Mouse (Mus musculus) hindbrain, postnatal 0 days (tissue): Measurements from ENCODE around the gene Gm10322. TPM values are rescaled to one million over a fixed set of nuclear protein-coding genes. Genes with fewer than 3 reads are reported as not detected.

Source experiments
- ATAC-seq: fragments of 200-750 bp; cut with Nextera tagmentation; 2 replicates; pipeline ENCODE4 v1.8.0; 2017; ENCODE audit warnings: mild to moderate bottlenecking, moderate TSS enrichment, moderate library complexity
- DNase-seq: peaks from one replicate; pipeline ENCODE4 v3.0.0-alpha.2; 2015; ENCODE audit warnings: low spot score
- H3K27ac ChIP-seq: fragments of 300-500 bp; sonication (generic); 2 replicates; pipeline ENCODE4 v1.5.1; 2014; ENCODE audit warnings: mild to moderate bottlenecking
- H3K27me3 ChIP-seq: fragments of 300-500 bp; sonication (generic); 2 replicates; pipeline ENCODE4 v1.6.1; 2014; ENCODE audit warnings: low read length, mixed read lengths; ENCODE audit not compliant: insufficient read depth
- H3K36me3 ChIP-seq: fragments of 300-500 bp; sonication (generic); 2 replicates; pipeline ENCODE4 v1.6.1; 2014; ENCODE audit warnings: low read length, mixed read lengths; ENCODE audit not compliant: insufficient read depth
- H3K4me1 ChIP-seq: fragments of 300-500 bp; sonication (generic); 2 replicates; pipeline ENCODE4 v1.6.1; 2014; ENCODE audit warnings: antibody characterized with exemption, low read length, mixed read lengths; ENCODE audit not compliant: insufficient read depth
- H3K4me2 ChIP-seq: fragments of 300-500 bp; sonication (generic); 2 replicates; pipeline ENCODE4 v1.6.1; 2014; ENCODE audit warnings: low read depth, mild to moderate bottlenecking, low read length, moderate library complexity, mixed read lengths
- H3K4me3 ChIP-seq: fragments of 300-500 bp; sonication (generic); 2 replicates; pipeline ENCODE4 v1.5.1; 2014; ENCODE audit warnings: low read length
- H3K9ac ChIP-seq: fragments of 300-500 bp; sonication (generic); replicated peaks from 2 replicates; pipeline ENCODE4 v1.6.1; 2014; ENCODE audit warnings: mild to moderate bottlenecking, low read length, moderate library complexity, mixed read lengths
- H3K9me3 ChIP-seq: fragments of 300-500 bp; sonication (generic); 2 replicates; pipeline ENCODE4 v1.6.1; 2016; ENCODE audit warnings: low read length, mixed read lengths
- CTCF ChIP-seq: IDR thresholded peaks from 2 replicates; pipeline ENCODE4 v1.5.1; 2016; ENCODE audit warnings: antibody characterized with exemption, control low read depth, low read depth
- WGBS: fragments of 180-500 bp; shearing (Covaris S2); extraction: QIAGEN DNeasy Blood & Tissue Kit; methylation state at CpG from one replicate; pipeline ENCODE4 v1.1.7; 2014; 5-methylcytosine and 5-hydroxymethylcytosine counted together
- polyA plus RNA-seq: library from polyadenylated mRNA; unstranded; fragments of >200 nt; fragmentation: Nextera tagmentation; extraction: Ambion mirVana; gene quantifications from 2 replicates; pipeline ENCODE4 v1.2.1, GENCODE M21; 2015
- total RNA-seq: library from RNA; depleted of rRNA; stranded (reverse); fragments of >200 nt; gene quantifications from 2 replicates; pipeline ENCODE4 v1.2.3, GENCODE M21; 2014; rRNA removed

Gene Gm10322
- total and polyA plus RNA-seq, 2 experiments from 2014 or later: not detected

- no peaks in the 10 kb centered on the region for H3K9me3 ChIP-seq
- no peak overlapping the region for H3K9ac ChIP-seq
- no peak overlapping the region for H3K4me3 ChIP-seq
- no peak for DNase-seq
- no peaks in the 10 kb centered on the region for H3K4me1 ChIP-seq
- WGBS: 84% methylated on average over 4 of the region's 4 CpGs
- ATAC-seq: no peak
- no peak for TF ChIP-seq CTCF
- no peaks in the 10 kb centered on the region for H3K27me3 ChIP-seq
- no peak overlapping the region for H3K27ac ChIP-seq
- H3K4me2 ChIP-seq: no peak overlapping the region
- no peaks in the 10 kb centered on the region for H3K36me3 ChIP-seq
Observed at GRCm38 (mm10) chr10:59645153-59645552, 29.3 kb downstream of the Gm10322 start.

- no peak overlapping the region for H3K27ac ChIP-seq
- no peak for DNase-seq
- H3K36me3 ChIP-seq: no peaks in the 10 kb centered on the region
- H3K4me1 ChIP-seq: no peaks in the 10 kb centered on the region
- H3K9me3 ChIP-seq: no peaks in the 10 kb centered on the region
- H3K27me3 ChIP-seq: no peaks in the 10 kb centered on the region
- no peak overlapping the region for H3K4me2 ChIP-seq
- no peak overlapping the region for H3K9ac ChIP-seq
- TF ChIP-seq CTCF: no peak
- WGBS: 86% methylated on average over 5 of the region's 5 CpGs
- no peak for ATAC-seq
- no peak overlapping the region for H3K4me3 ChIP-seq
Observed at GRCm38 (mm10) chr10:59646821-59647378, 31.0 kb downstream of the Gm10322 start.

- Histone ChIP-seq H3K36me3 (no peaks in the 10 kb centered on the region), H3K9ac (no peak overlapping the region), H3K4me1 (no peaks in the 10 kb centered on the region), H3K27ac (no peak overlapping the region), H3K4me2 (no peak overlapping the region), H3K4me3 (no peak overlapping the region), H3K9me3 (0 out of 2 replicates have a peak, but pooled peaks cover 4% of the 10 kb centered on the region), H3K27me3 (no peaks in the 10 kb centered on the region)
- ATAC-seq: no peak
- 83% methylated on average over 13 of the region's 13 CpGs for whole genome bisulfite sequencing
- DNase-seq: no peak
- TF ChIP-seq CTCF: no peak
Observed at GRCm38 (mm10) chr10:59656799-59657198, 40.9 kb downstream of the Gm10322 start.

GRCm38 (mm10) chr10:59664765-59665164, 48.9 kb downstream of the Gm10322 start:
- no peaks in the 10 kb centered on the region for H3K36me3 ChIP-seq
- no peak overlapping the region for H3K4me3 ChIP-seq
- no peak for DNase-seq
- no peak overlapping the region for H3K4me2 ChIP-seq
- H3K27ac ChIP-seq: no peak overlapping the region
- no peak overlapping the region for H3K9ac ChIP-seq
- H3K27me3 ChIP-seq: no peaks in the 10 kb centered on the region
- no peaks in the 10 kb centered on the region for H3K4me1 ChIP-seq
- no peak for TF ChIP-seq CTCF
- no peak for ATAC-seq
- WGBS: 62% methylated on average over 2 of the region's 2 CpGs
- H3K9me3 ChIP-seq: 0 out of 2 replicates have a peak, but pooled peaks cover 4% of the 10 kb centered on the region

- ATAC-seq (no peak), DNase-seq (no peak)
- no peaks in the 10 kb centered on the region for H3K27me3 ChIP-seq
- no peaks in the 10 kb centered on the region for H3K4me1 ChIP-seq
- 73% methylated on average over 13 of the region's 13 CpGs for WGBS
- no peaks in the 10 kb centered on the region for H3K9me3 ChIP-seq
- H3K36me3 ChIP-seq: no peaks in the 10 kb centered on the region
- H3K9ac ChIP-seq: no peak overlapping the region
- H3K4me3 ChIP-seq: no peak overlapping the region
- H3K27ac ChIP-seq: no peak overlapping the region
- TF ChIP-seq CTCF: no peak
- H3K4me2 ChIP-seq: no peak overlapping the region
Observed at GRCm38 (mm10) chr10:59665503-59666291, 49.8 kb downstream of the Gm10322 start.

Other genes with a start within 250 kb of the Gm10322 start
- 1.3 and 5.9 TPM in 2 replicates for gene Gm10273, start 220.4 kb upstream of the Gm10322 start, total RNA-seq
- gene Gm10273, start 220.4 kb upstream of the Gm10322 start, polyA plus RNA-seq: 4.0 and 7.7 TPM in 2 replicates
- gene Pla2g12b, start 212.4 kb upstream of the Gm10322 start, total RNA-seq: not detected in 2 replicates
- gene Pla2g12b, start 212.4 kb upstream of the Gm10322 start, polyA plus RNA-seq: not detected in 2 replicates
- not detected in 2 replicates for gene Oit3, start 174.3 kb upstream of the Gm10322 start, total RNA-seq
- 0.11 and 0.23 TPM in 2 replicates for gene Oit3, start 174.3 kb upstream of the Gm10322 start, polyA plus RNA-seq
- gene Mcu, start 629 bp downstream of the Gm10322 start, total RNA-seq: 27.5 and 33.4 TPM in 2 replicates
- 44.9 and 47.3 TPM in 2 replicates for gene Mcu, start 629 bp downstream of the Gm10322 start, polyA plus RNA-seq
- 67.5 and 73.4 TPM in 2 replicates for gene Micu1, start 86.4 kb downstream of the Gm10322 start, total RNA-seq
- gene Micu1, start 86.4 kb downstream of the Gm10322 start, polyA plus RNA-seq: 74.9 and 75.2 TPM in 2 replicates